Mouse (Mus musculus) frontal cortex, postnatal 25 days (tissue): Measurements from ENCODE around the gene Slpi.
"Not testable (repeated sequence)": the region's sequence is repeated elsewhere in the genome, so short reads cannot be mapped to it uniquely, and the experiment has no call there.

Experiments used
- DNase-seq, 2 experiments: peaks; one replicate each; pipeline ENCODE4 v3.0.0; 2022; ENCODE audit warnings: low spot score in 2 of 2

Slpi gene

GRCm38 (mm10) chr2:164377478-164378426 lies 11.1 kb downstream of the Slpi start:
- DNase-seq: no peak

- no peak for DNase-seq
Observed at GRCm38 (mm10) chr2:164373187-164373586, 15.7 kb downstream of the Slpi start.

GRCm38 (mm10) chr2:164372408-164373053 lies 16.4 kb downstream of the Slpi start:
- DNase-seq: no peak

- no peak for DNase-seq
Observed at GRCm38 (mm10) chr2:164371371-164371770, 17.5 kb downstream of the Slpi start.

- no peak for DNase-seq
Observed at GRCm38 (mm10) chr2:164368620-164369105, 20.2 kb downstream of the Slpi start.

GRCm38 (mm10) chr2:164366947-164367346 lies 21.9 kb downstream of the Slpi start:
- DNase-seq: no peak

GRCm38 (mm10) chr2:164360974-164361657 lies 27.8 kb downstream of the Slpi start:
- DNase-seq: no peak

- no peak for DNase-seq
Observed at GRCm38 (mm10) chr2:164359668-164360067, 29.2 kb downstream of the Slpi start.

- DNase-seq: no peak
Observed at GRCm38 (mm10) chr2:164359031-164359430, 29.9 kb downstream of the Slpi start.

- DNase-seq: no peak
Observed at GRCm38 (mm10) chr2:164358373-164358772, 30.5 kb downstream of the Slpi start.

- DNase-seq: no peak
Observed at GRCm38 (mm10) chr2:164356177-164356967, 32.5 kb downstream of the Slpi start.

GRCm38 (mm10) chr2:164353356-164353755 lies 35.5 kb downstream of the Slpi start:
- DNase-seq: no peak

GRCm38 (mm10) chr2:164352697-164353096 lies 36.2 kb downstream of the Slpi start:
- no peak for DNase-seq

GRCm38 (mm10) chr2:164348980-164349379 lies 39.9 kb downstream of the Slpi start:
- DNase-seq: no peak

- DNase-seq: not testable (repeated sequence)
Observed at GRCm38 (mm10) chr2:164347697-164348096, 41.2 kb downstream of the Slpi start.

- not testable (repeated sequence) for DNase-seq
Observed at GRCm38 (mm10) chr2:164343732-164344131, 45.2 kb downstream of the Slpi start.

GRCm38 (mm10) chr2:164332440-164332839 lies 56.5 kb downstream of the Slpi start, which contains the start of gene Svs5:
Svs5 (plus strand) TSS chr2:164332740.
- DNase-seq: not testable (repeated sequence)

- no peak for DNase-seq
Observed at GRCm38 (mm10) chr2:164320983-164321382, 67.9 kb downstream of the Slpi start.

GRCm38 (mm10) chr2:164316451-164316850 lies 72.4 kb downstream of the Slpi start, which contains the start of gene Svs6:
Svs6 (plus strand) TSS chr2:164316751.
- DNase-seq: not testable (repeated sequence)

GRCm38 (mm10) chr2:164315460-164315859 lies 73.4 kb downstream of the Slpi start:
- DNase-seq: not testable (repeated sequence)

GRCm38 (mm10) chr2:164312599-164312998 lies 76.3 kb downstream of the Slpi start:
- no peak for DNase-seq
